Mouse (Mus musculus): ENCODE measurements around the gene H2-Q4. TPM values are rescaled to one million over a fixed set of nuclear protein-coding genes. Genes with fewer than 3 reads are reported as not detected.
"Not testable (repeated sequence)": the region's sequence is repeated elsewhere in the genome, so short reads cannot be mapped to it uniquely, and the experiment has no call there.

Gene H2-Q4
- polyA plus RNA-seq, 1 experiment from 2014 or later = 1.8 TPM

GRCm38 (mm10) chr17:35357086-35357485 lies 22.3 kb upstream of the H2-Q4 start:
- no peak overlapping the region for H3K4me2 ChIP-seq
- H3K9ac ChIP-seq (ENCODE audit: low read depth, low read length) = no peak overlapping the region
- H3K27me3 ChIP-seq (ENCODE audit: control insufficient read depth, insufficient read depth, low read length) = peaks cover 6% of the 10 kb centered on the region; the same call in 1 of the 2 replicates
- no peaks in the 10 kb centered on the region for H3K9me3 ChIP-seq (replicated peaks; ENCODE audit: control insufficient read depth, low read length)
- H3K4me1 ChIP-seq (ENCODE audit: control insufficient read depth, insufficient read depth, low read length) = peaks cover 9% of the 10 kb centered on the region; the same call in 1 of the 2 replicates
- no peaks in the 10 kb centered on the region for H3K36me3 ChIP-seq (ENCODE audit: control insufficient read depth, insufficient read depth, low read length)
- H3K27ac ChIP-seq (ENCODE audit: low read depth, low read length) = no peak overlapping the region
- no peak for ATAC-seq (replicated peaks; ENCODE audit: insufficient number of reproducible peaks, low FRiP score, low TSS enrichment)
- WGBS (ENCODE audit: insufficient replicate concordance) = 44% methylated on average over 1 of the region's 1 CpGs
- H3K4me3 ChIP-seq (ENCODE audit: low read depth, low read length) = no peak overlapping the region

- peak overlapping the region; percentile 44 for H3K4me3 ChIP-seq (ENCODE audit: low read depth, low read length)
- H3K27me3 ChIP-seq (ENCODE audit: control insufficient read depth, insufficient read depth, low read length) = peaks cover 6% of the 10 kb centered on the region; the same call in 1 of the 2 replicates
- H3K9me3 ChIP-seq (replicated peaks; ENCODE audit: control insufficient read depth, low read length) = 0 out of 2 replicates have a peak, but pooled peaks cover 3% of the 10 kb centered on the region
- peak overlapping the region; percentile 71 for H3K4me2 ChIP-seq
- ATAC-seq (replicated peaks; ENCODE audit: insufficient number of reproducible peaks, low FRiP score, low TSS enrichment) = no peak
- no peak overlapping the region for H3K27ac ChIP-seq (ENCODE audit: low read depth, low read length)
- H3K4me1 ChIP-seq (ENCODE audit: control insufficient read depth, insufficient read depth, low read length) = peaks cover 9% of the 10 kb centered on the region; the same call in 1 of the 2 replicates
- WGBS (ENCODE audit: insufficient replicate concordance) = 9% methylated on average over 36 of the region's 38 CpGs
- H3K36me3 ChIP-seq (ENCODE audit: control insufficient read depth, insufficient read depth, low read length) = no peaks in the 10 kb centered on the region
- H3K9ac ChIP-seq (ENCODE audit: low read depth, low read length) = peak overlapping the region; percentile 46
Measured at GRCm38 (mm10) chr17:35358763-35359469, 20.5 kb upstream of the H2-Q4 start.

- Histone ChIP-seq H3K4me2 (peak overlapping the region; percentile 71), H3K27ac (ENCODE audit: low read depth, low read length) (no peak overlapping the region), H3K9me3 (replicated peaks; ENCODE audit: control insufficient read depth, low read length) (0 out of 2 replicates have a peak, but pooled peaks cover 3% of the 10 kb centered on the region), H3K36me3 (ENCODE audit: control insufficient read depth, insufficient read depth, low read length) (no peaks in the 10 kb centered on the region), H3K4me3 (ENCODE audit: low read depth, low read length) (peak overlapping the region; percentile 44), H3K4me1 (ENCODE audit: control insufficient read depth, insufficient read depth, low read length) (peaks cover 9% of the 10 kb centered on the region; the same call in 1 of the 2 replicates), H3K27me3 (ENCODE audit: control insufficient read depth, insufficient read depth, low read length) (peaks cover 6% of the 10 kb centered on the region; the same call in 1 of the 2 replicates), H3K9ac (ENCODE audit: low read depth, low read length) (peak overlapping the region; percentile 46; the same call in 1 of the 2 replicates)
- 18% methylated on average over 21 of the region's 21 CpGs for WGBS (ENCODE audit: insufficient replicate concordance)
- ATAC-seq (replicated peaks; ENCODE audit: insufficient number of reproducible peaks, low FRiP score, low TSS enrichment) = no peak
Measured at GRCm38 (mm10) chr17:35359470-35359862, 20.0 kb upstream of the H2-Q4 start.

GRCm38 (mm10) chr17:35379729-35380451 lies 473 bp downstream of the H2-Q4 start:
- Histone ChIP-seq H3K9ac (ENCODE audit: low read depth, low read length) (peak overlapping the region; percentile 64; the same call in 1 of the 2 replicates), H3K4me1 (ENCODE audit: control insufficient read depth, insufficient read depth, low read length) (no peaks in the 10 kb centered on the region), H3K36me3 (ENCODE audit: control insufficient read depth, insufficient read depth, low read length) (no peaks in the 10 kb centered on the region), H3K9me3 (replicated peaks; ENCODE audit: control insufficient read depth, low read length) (no peaks in the 10 kb centered on the region), H3K27me3 (ENCODE audit: control insufficient read depth, insufficient read depth, low read length) (peaks cover 2% of the 10 kb centered on the region; the same call in 1 of the 2 replicates), H3K27ac (ENCODE audit: low read depth, low read length) (no peak overlapping the region), H3K4me3 (ENCODE audit: low read depth, low read length) (peak overlapping the region; percentile 67), H3K4me2 (peak overlapping the region; percentile 98)
- under 1% methylated on average over 63 of the region's 70 CpGs for WGBS (ENCODE audit: insufficient replicate concordance)
- ATAC-seq (replicated peaks; ENCODE audit: insufficient number of reproducible peaks, low FRiP score, low TSS enrichment) = 0 out of 2 replicates have a peak, but pooled peaks have one; percentile 39

- H3K4me3 ChIP-seq (ENCODE audit: low read depth, low read length); ATAC-seq (replicated peaks; ENCODE audit: insufficient number of reproducible peaks, low FRiP score, low TSS enrichment); H3K27me3 ChIP-seq (ENCODE audit: control insufficient read depth, insufficient read depth, low read length); H3K4me1 ChIP-seq (ENCODE audit: control insufficient read depth, insufficient read depth, low read length); H3K27ac ChIP-seq (ENCODE audit: low read depth, low read length); H3K4me2 ChIP-seq; H3K36me3 ChIP-seq (ENCODE audit: control insufficient read depth, insufficient read depth, low read length); H3K9me3 ChIP-seq (replicated peaks; ENCODE audit: control insufficient read depth, low read length); H3K9ac ChIP-seq (ENCODE audit: low read depth, low read length): not testable (repeated sequence)
- WGBS (ENCODE audit: insufficient replicate concordance) = 4% methylated on average over 7 of the region's 7 CpGs
Measured at GRCm38 (mm10) chr17:35389796-35390195, 10.4 kb downstream of the H2-Q4 start.

- not testable (repeated sequence) for H3K27me3 ChIP-seq (ENCODE audit: control insufficient read depth, insufficient read depth, low read length); ATAC-seq (replicated peaks; ENCODE audit: insufficient number of reproducible peaks, low FRiP score, low TSS enrichment); H3K36me3 ChIP-seq (ENCODE audit: control insufficient read depth, insufficient read depth, low read length); H3K27ac ChIP-seq (ENCODE audit: low read depth, low read length); H3K4me2 ChIP-seq; H3K9me3 ChIP-seq (replicated peaks; ENCODE audit: control insufficient read depth, low read length); H3K4me1 ChIP-seq (ENCODE audit: control insufficient read depth, insufficient read depth, low read length); H3K4me3 ChIP-seq (ENCODE audit: low read depth, low read length); H3K9ac ChIP-seq (ENCODE audit: low read depth, low read length)
- WGBS (ENCODE audit: insufficient replicate concordance) = 57% methylated on average over 2 of the region's 2 CpGs
Measured at GRCm38 (mm10) chr17:35392671-35393070, 13.3 kb downstream of the H2-Q4 start.

GRCm38 (mm10) chr17:35393864-35394800 lies 14.7 kb downstream of the H2-Q4 start:
- peak; percentile 65 for ATAC-seq (replicated peaks; ENCODE audit: insufficient number of reproducible peaks, low FRiP score, low TSS enrichment)
- H3K9me3 ChIP-seq (replicated peaks; ENCODE audit: control insufficient read depth, low read length); H3K4me1 ChIP-seq (ENCODE audit: control insufficient read depth, insufficient read depth, low read length); H3K27ac ChIP-seq (ENCODE audit: low read depth, low read length); H3K27me3 ChIP-seq (ENCODE audit: control insufficient read depth, insufficient read depth, low read length); H3K36me3 ChIP-seq (ENCODE audit: control insufficient read depth, insufficient read depth, low read length); H3K9ac ChIP-seq (ENCODE audit: low read depth, low read length): not testable (repeated sequence)
- Histone ChIP-seq H3K4me3 (ENCODE audit: low read depth, low read length) (peak overlapping the region; percentile 23; the same call in 1 of the 2 replicates), H3K4me2 (peak overlapping the region; percentile 56)
- 4% methylated on average over 40 of the region's 75 CpGs for WGBS (ENCODE audit: insufficient replicate concordance)

- not testable (repeated sequence) for H3K27me3 ChIP-seq (ENCODE audit: control insufficient read depth, insufficient read depth, low read length); H3K4me2 ChIP-seq; ATAC-seq (replicated peaks; ENCODE audit: insufficient number of reproducible peaks, low FRiP score, low TSS enrichment)
Measured at GRCm38 (mm10) chr17:35396956-35397355, 17.5 kb downstream of the H2-Q4 start.

More at GRCm38 (mm10) chr17:35396956-35397355, 17.5 kb downstream of the H2-Q4 start:
- not testable (repeated sequence) for H3K27ac ChIP-seq (ENCODE audit: low read depth, low read length); H3K4me3 ChIP-seq (ENCODE audit: low read depth, low read length); H3K36me3 ChIP-seq (ENCODE audit: control insufficient read depth, insufficient read depth, low read length); H3K9me3 ChIP-seq (replicated peaks; ENCODE audit: control insufficient read depth, low read length); H3K4me1 ChIP-seq (ENCODE audit: control insufficient read depth, insufficient read depth, low read length); H3K9ac ChIP-seq (ENCODE audit: low read depth, low read length)
- 89% methylated on average over 2 of the region's 2 CpGs for WGBS (ENCODE audit: insufficient replicate concordance)
